ENCODE assay signal across 23 mouse cellular contexts in the genomic region with DNA sequence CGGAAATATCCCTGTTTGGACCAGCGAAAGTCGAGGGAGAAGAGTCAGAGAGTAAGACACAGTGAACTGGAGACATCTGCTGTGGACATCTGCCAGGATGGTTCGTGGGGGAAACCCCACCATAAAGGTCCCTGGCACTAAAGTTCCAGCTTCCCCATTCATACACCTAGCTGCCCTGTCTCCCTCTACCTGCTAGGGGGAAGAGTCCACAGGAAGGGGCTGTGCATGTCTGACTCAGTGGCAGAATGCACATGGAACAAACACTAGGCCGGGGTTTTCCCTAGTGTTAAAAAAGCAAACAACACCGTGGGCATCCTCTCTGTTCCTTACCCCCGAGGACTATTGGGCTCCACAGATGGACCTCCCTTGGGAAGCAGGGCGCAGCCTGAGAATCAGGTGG. TPM values are rescaled to one million over a fixed set of nuclear protein-coding genes. Genes with fewer than 3 reads are reported as not detected.
DNase-seq lines count a peak whose midpoint lies in the region; ATAC-seq and TF ChIP-seq lines count a peak whose summit lies in the region.
"Had no signal": no experiment of that assay in that cellular context is flagged by ENCODE, and none has a peak within 500 bp of the region (broad histone marks: within the 10 kb centered on the region; RNA-seq: fewer than 3 reads in every experiment).

No protein-coding gene starts in this region.

- H3K27ac ChIP-seq in kidney, adult 2 months (ENCODE audit: insufficient read depth, low read depth, low read length), result 0 out of 2 replicates have a peak overlapping the region, but pooled peaks have one; percentile 3
- 0 out of 2 replicates have a peak overlapping the region, but pooled peaks have one; percentile 24 for H3K27ac ChIP-seq in liver, postnatal 0 days (ENCODE audit: low read depth)
- no peak overlapping the region for H3K27ac ChIP-seq in layer of hippocampus, adult 2 months
- no peak overlapping the region for H3K27ac ChIP-seq in gastrocnemius, adult 2 months
- H3K27ac ChIP-seq: forebrain, embryonic 10.5 days; heart, adult 2 months; heart, embryonic 15.5 days; limb, embryonic 15.5 days had no signal

- TF ChIP-seq CTCF in kidney, adult 2 months (conservative IDR thresholded peaks at IDR 0.05; ENCODE audit: insufficient read depth, insufficient read length, low read depth, low read length), result no peak
- TF ChIP-seq CTCF in liver, postnatal 0 days (IDR thresholded peaks at IDR 0.05; ENCODE audit: low read depth), result no peak
- TF ChIP-seq CTCF in layer of hippocampus, adult 2 months (conservative IDR thresholded peaks at IDR 0.05), result no peak
- no peak for TF ChIP-seq CTCF in gastrocnemius, adult 2 months (IDR thresholded peaks at IDR 0.05)

- H3K4me1 ChIP-seq in kidney, adult 2 months (ENCODE audit: control insufficient read depth, insufficient read depth, low read length), result peaks cover 19% of the 10 kb centered on the region; the same call in 1 of the 2 replicates
- peaks cover 64% of the 10 kb centered on the region for H3K4me1 ChIP-seq in liver, postnatal 0 days (ENCODE audit: insufficient read depth)

- H3K9me3 ChIP-seq in liver, postnatal 0 days (ENCODE audit: low read length), result no peaks in the 10 kb centered on the region
- H3K9me3 ChIP-seq: forebrain, embryonic 10.5 days; heart, embryonic 15.5 days; limb, embryonic 15.5 days had no signal

- no peak for DNase-seq in kidney, adult 2 months
- DNase-seq in kidney, adult 8-10 months, result no peak
- DNase-seq in CD4-positive, CD25-positive, alpha-beta regulatory T cell, adult 2 months (ENCODE audit: low read depth, low spot score), result peak; percentile 38
- peak; percentile 74 for DNase-seq in induced T-regulatory cell, adult 2 months (ENCODE audit: low read depth)
- no peak for DNase-seq in liver, postnatal 0 days
- DNase-seq in layer of hippocampus, adult 2 months (ENCODE audit: low spot score in 2 of 2), result no peak
- no peak for DNase-seq in right cerebral cortex, postnatal 14 days
- no peak for DNase-seq in gastrocnemius, adult 2 months
- DNase-seq: adrenal gland, postnatal 25 days; cerebellum, adult 18-20 months; forebrain, postnatal 0 days; gastrocnemius, postnatal 10 days; heart, adult 2 months; kidney, adult 11 months; kidney, postnatal 10 days; lung, postnatal 10 days; retina, postnatal 1 day; right cerebral cortex, postnatal 4 days; thymus, postnatal 36 days had no signal

- peak overlapping the region; percentile 1; the same call in 1 of the 2 replicates for H3K9ac ChIP-seq in liver, postnatal 0 days (replicated peaks)
- H3K9ac ChIP-seq: forebrain, postnatal 0 days; heart, embryonic 15.5 days; limb, embryonic 15.5 days had no signal

- WGBS in kidney, adult 2 months, result 86% methylated on average over 8 of the region's 8 CpGs
- 72% methylated on average over 8 of the region's 8 CpGs for WGBS in liver, postnatal 0 days (ENCODE audit: insufficient replicate concordance)

- intact Hi-C loops in gastrocnemius, adult 2 months (cut with DNase I), result no loop called here

- no peak overlapping the region for H3K4me2 ChIP-seq in liver, postnatal 0 days (ENCODE audit: low read depth, low read length)
- H3K4me2 ChIP-seq: heart, embryonic 15.5 days; limb, embryonic 15.5 days had no signal

- no peak for TF ChIP-seq POLR2A in kidney, adult 2 months (IDR thresholded peaks at IDR 0.05; ENCODE audit: low read depth, low read length)

- H3K4me3 ChIP-seq in kidney, adult 2 months (ENCODE audit: insufficient read depth, low read depth, low read length), result no peak overlapping the region
- no peak overlapping the region for H3K4me3 ChIP-seq in liver, postnatal 0 days (ENCODE audit: low read depth, low read length)
- H3K4me3 ChIP-seq in layer of hippocampus, adult 2 months, result no peak overlapping the region
- no peak overlapping the region for H3K4me3 ChIP-seq in gastrocnemius, adult 2 months
- H3K4me3 ChIP-seq: forebrain, embryonic 10.5 days; heart, adult 2 months; heart, embryonic 15.5 days; limb, embryonic 15.5 days had no signal

- ATAC-seq in liver, postnatal 0 days, result no peak
- ATAC-seq: forebrain, postnatal 0 days; hindbrain, embryonic 16.5 days had no signal

- H3K27me3 ChIP-seq in kidney, adult 2 months (replicated peaks; ENCODE audit: control insufficient read depth, insufficient read depth, low read length), result no peaks in the 10 kb centered on the region
- no peaks in the 10 kb centered on the region for H3K27me3 ChIP-seq in liver, postnatal 0 days (ENCODE audit: insufficient read depth, low read length)
- H3K27me3 ChIP-seq: heart, embryonic 15.5 days; limb, embryonic 15.5 days had no signal

- no peak for TF ChIP-seq EP300 in liver, postnatal 0 days (IDR thresholded peaks at IDR 0.05; ENCODE audit: low read depth)

- H3K36me3 ChIP-seq in kidney, adult 2 months (ENCODE audit: control insufficient read depth, insufficient read depth, low read length), result no peaks in the 10 kb centered on the region
- H3K36me3 ChIP-seq in liver, postnatal 0 days (replicated peaks; ENCODE audit: insufficient read depth, low read length), result no peaks in the 10 kb centered on the region; the same call in 1 of the 2 replicates
- H3K36me3 ChIP-seq: forebrain, embryonic 10.5 days; heart, embryonic 15.5 days; limb, embryonic 15.5 days had no signal

RNA-seq across cellular contexts. Expression of gene Bid, which starts 2.9 kb away (rescaled TPM):
- 59.8 and 60.6 TPM in 2 replicates for polyA plus RNA-seq in kidney, adult 2 months (2012; rRNA removed)
- 24.6 and 24.7 TPM in 2 replicates for polyA plus RNA-seq in liver, postnatal 0 days (2015; fragmentation: Nextera tagmentation; extraction: Ambion mirVana)
- 10 to 100 TPM; 15.3 to 15.5 TPM for total RNA-seq in layer of hippocampus, adult 2 months (2021)
- total RNA-seq in gastrocnemius, adult 2 months (2021), result under 1 TPM; 0.45 to 0.89 TPM

Comparison
In these comparisons a context has a peak if more than half of its experiments do, and no peak if none do; other contexts are left out.
1. DNase-seq: peak in CD4-positive, CD25-positive, alpha-beta regulatory T cell, adult 2 months (single experiment) and induced T-regulatory cell, adult 2 months (single experiment); none in kidney, adult 2 months (single experiment), kidney, adult 8-10 months (0 of 2), liver, postnatal 0 days (single experiment), layer of hippocampus, adult 2 months (0 of 2), right cerebral cortex, postnatal 14 days (single experiment) and gastrocnemius, adult 2 months (single experiment).
2. H3K27ac ChIP-seq: peak in kidney, adult 2 months (single experiment) and liver, postnatal 0 days (single experiment); none in layer of hippocampus, adult 2 months (single experiment) and gastrocnemius, adult 2 months (single experiment).
3. RNA of gene Bid, which starts 2.9 kb away (total RNA-seq): 15.3 to 15.5 TPM in layer of hippocampus, adult 2 months; 0.45 to 0.89 TPM in gastrocnemius, adult 2 months; every median in the first group is over 4 times any median in the second.